Mouse (Mus musculus) colon, adult 2 months (tissue): ENCODE measurements around the gene Adipor1. TPM values are rescaled to one million over a fixed set of nuclear protein-coding genes. Genes with fewer than 3 reads are reported as not detected.

ENCODE experiments used
- polyA plus RNA-seq: library from polyadenylated mRNA; depleted of rRNA; stranded (reverse); fragments of >200 nt; gene quantifications from 2 replicates; pipeline ENCODE4 v1.2.3, GENCODE M21; 2012; rRNA removed

Gene Adipor1
- polyA plus RNA-seq: 143 and 183 TPM in 2 replicates

GRCm38 (mm10) chr1:134415168-134415831 lies at the start of gene Adipor1:
TSS of gene Adipor1 (plus strand) at chr1:134415378.

GRCm38 (mm10) chr1:134385666-134386065 lies 29.5 kb upstream of the Adipor1 start, which contains the start of gene 4933406M09Rik:
TSS of gene 4933406M09Rik (plus strand) at chr1:134385940.

GRCm38 (mm10) chr1:134405509-134406413 lies 9.4 kb upstream of the Adipor1 start, which contains the start of gene Cyb5r1:
TSS of gene Cyb5r1 (plus strand) at chr1:134405559.

GRCm38 (mm10) chr1:134454904-134455824 lies 40.0 kb downstream of the Adipor1 start, which contains the start of gene Klhl12:
TSS of gene Klhl12 (plus strand) at chr1:134455531.

Other genes starting within 250 kb of the Adipor1 start
- gene Chil1, start 233.2 kb upstream of the Adipor1 start, polyA plus RNA-seq: 0.13 and 0.91 TPM in 2 replicates
- 0.07 and 0.19 TPM in 2 replicates for gene Mybph, start 221.9 kb upstream of the Adipor1 start, polyA plus RNA-seq
- gene Adora1, start 179.9 kb upstream of the Adipor1 start, polyA plus RNA-seq: 4.7 and 5.3 TPM in 2 replicates
- gene Myog, start 125.4 kb upstream of the Adipor1 start, polyA plus RNA-seq: not detected in 2 replicates
- gene Ppfia4, start 82.5 kb upstream of the Adipor1 start, polyA plus RNA-seq: 4.4 and 9.9 TPM in 2 replicates
- 99.8 and 130 TPM in 2 replicates for gene Tmem183a, start 53.4 kb upstream of the Adipor1 start, polyA plus RNA-seq
- not detected in 2 replicates for gene 4933406M09Rik, start 29.4 kb upstream of the Adipor1 start, polyA plus RNA-seq
- gene Cyb5r1, start 9.8 kb upstream of the Adipor1 start, polyA plus RNA-seq: 28.1 and 32.6 TPM in 2 replicates
- 4.0 and 4.8 TPM in 2 replicates for gene Klhl12, start 40.2 kb downstream of the Adipor1 start, polyA plus RNA-seq
- gene Rabif, start 79.3 kb downstream of the Adipor1 start, polyA plus RNA-seq: 10.3 and 11.5 TPM in 2 replicates
- not detected in 2 replicates for gene Mgat4e, start 134.3 kb downstream of the Adipor1 start, polyA plus RNA-seq
- 11.4 and 14.4 TPM in 2 replicates for gene Kdm5b, start 144.8 kb downstream of the Adipor1 start, polyA plus RNA-seq
- 0.52 and 1.7 TPM in 2 replicates for gene Syt2, start 231.3 kb downstream of the Adipor1 start, polyA plus RNA-seq